Mouse (Mus musculus): Measurements from ENCODE around the gene Scarb2.

The Scarb2 gene

GRCm38 (mm10) chr5:92493423-92493822 is 13.2 kb downstream of the Scarb2 start:
- DNase-seq (ENCODE audit: low read depth) = no peak

- peak; percentile 49 for DNase-seq (ENCODE audit: low read depth)
Measured at GRCm38 (mm10) chr5:92490779-92491178, 15.9 kb downstream of the Scarb2 start.

GRCm38 (mm10) chr5:92490304-92490703 is 16.3 kb downstream of the Scarb2 start:
- DNase-seq (ENCODE audit: low read depth) = no peak

GRCm38 (mm10) chr5:92489503-92489902 is 17.1 kb downstream of the Scarb2 start:
- peak; percentile 44 for DNase-seq (ENCODE audit: low read depth)

GRCm38 (mm10) chr5:92488961-92489360 is 17.7 kb downstream of the Scarb2 start:
- no peak for DNase-seq (ENCODE audit: low read depth)

- DNase-seq (ENCODE audit: low read depth) = no peak
Measured at GRCm38 (mm10) chr5:92488408-92488807, 18.2 kb downstream of the Scarb2 start.

GRCm38 (mm10) chr5:92486758-92487157 is 19.9 kb downstream of the Scarb2 start:
- DNase-seq (ENCODE audit: low read depth) = peak; percentile 73

GRCm38 (mm10) chr5:92484880-92485279 is 21.8 kb downstream of the Scarb2 start:
- no peak for DNase-seq (ENCODE audit: low read depth)

GRCm38 (mm10) chr5:92472863-92473262 is 33.8 kb downstream of the Scarb2 start:
- no peak for DNase-seq (ENCODE audit: low read depth)

- DNase-seq (ENCODE audit: low read depth) = no peak
Measured at GRCm38 (mm10) chr5:92471531-92471930, 35.1 kb downstream of the Scarb2 start.

GRCm38 (mm10) chr5:92469201-92470130 is 37.2 kb downstream of the Scarb2 start:
- no peak for DNase-seq (ENCODE audit: low read depth)

- peak; percentile 40 for DNase-seq (ENCODE audit: low read depth)
Measured at GRCm38 (mm10) chr5:92468234-92468633, 38.4 kb downstream of the Scarb2 start.

GRCm38 (mm10) chr5:92467102-92467766 is 39.4 kb downstream of the Scarb2 start:
- no peak for DNase-seq (ENCODE audit: low read depth)

- no peak for DNase-seq (ENCODE audit: low read depth)
Measured at GRCm38 (mm10) chr5:92465511-92465910, 41.1 kb downstream of the Scarb2 start.

GRCm38 (mm10) chr5:92461321-92461720 is 45.3 kb downstream of the Scarb2 start:
- peak; percentile 66 for DNase-seq (ENCODE audit: low read depth)

GRCm38 (mm10) chr5:92458726-92459125 is 47.9 kb downstream of the Scarb2 start:
- DNase-seq (ENCODE audit: low read depth) = no peak

- no peak for DNase-seq (ENCODE audit: low read depth)
Measured at GRCm38 (mm10) chr5:92457410-92457809, 49.2 kb downstream of the Scarb2 start.

GRCm38 (mm10) chr5:92452876-92453275 is 53.8 kb downstream of the Scarb2 start:
- DNase-seq (ENCODE audit: low read depth) = no peak

GRCm38 (mm10) chr5:92446736-92447135 is 59.9 kb downstream of the Scarb2 start:
- no peak for DNase-seq (ENCODE audit: low read depth)

GRCm38 (mm10) chr5:92445016-92445415 is 61.6 kb downstream of the Scarb2 start:
- no peak for DNase-seq (ENCODE audit: low read depth)

- no peak for DNase-seq (ENCODE audit: low read depth)
Measured at GRCm38 (mm10) chr5:92442914-92443313, 63.7 kb downstream of the Scarb2 start.

- DNase-seq (ENCODE audit: low read depth) = no peak
Measured at GRCm38 (mm10) chr5:92441494-92441893, 65.1 kb downstream of the Scarb2 start.

- DNase-seq (ENCODE audit: low read depth) = no peak
Measured at GRCm38 (mm10) chr5:92438540-92438939, 68.1 kb downstream of the Scarb2 start.

All from 416B (cell line).